Mouse (Mus musculus) monocyte, adult 59 days (primary cell): ENCODE data around the gene Zdhhc25. TPM values are rescaled to one million over a fixed set of nuclear protein-coding genes. Genes with fewer than 3 reads are reported as not detected.

ENCODE experiments used
- total RNA-seq, 2 experiments: library from RNA; stranded (reverse); gene quantifications; one replicate each; pipeline ENCODE4 v1.2.4; 2023

Zdhhc25 gene
- total RNA-seq: not detected

DNA sequence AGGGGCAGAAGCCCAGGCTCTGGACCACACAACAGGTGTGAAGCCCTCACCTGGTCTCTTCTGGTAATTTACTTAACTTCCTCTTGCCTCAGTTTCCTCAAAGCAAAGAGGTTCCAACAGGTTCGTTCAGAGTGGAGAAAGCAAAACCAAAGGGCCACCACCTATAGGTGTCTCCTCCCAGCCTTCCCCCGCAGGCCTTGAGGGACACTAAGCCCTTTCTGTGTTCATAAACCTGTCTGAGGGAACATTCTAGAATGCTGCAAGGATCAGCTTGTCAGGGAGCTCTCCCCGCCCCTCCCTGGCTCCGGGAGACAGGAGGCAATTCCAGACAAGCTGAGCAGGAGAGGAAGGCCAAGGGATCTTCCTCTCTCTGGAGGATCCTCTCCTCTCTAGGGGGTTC, at the start of gene Zdhhc25:
Gene Zdhhc25, plus strand, starts transcription at position 301 of the 400 bp plus-strand sequence.

Other genes with a start within 250 kb of the Zdhhc25 start
- gene Brd1, start 133.9 kb downstream of the Zdhhc25 start, total RNA-seq: 10 to 100 TPM; 83.5 to 99.5 TPM
- 10 to 100 TPM; 22.1 to 24.0 TPM for gene Zbed4, start 151.4 kb downstream of the Zdhhc25 start, total RNA-seq
- gene Alg12, start 219.0 kb downstream of the Zdhhc25 start, total RNA-seq: 10 to 100 TPM; 12.7 to 14.6 TPM
- 10 to 100 TPM; 31.0 to 34.3 TPM for gene Creld2, start 219.3 kb downstream of the Zdhhc25 start, total RNA-seq